Mouse (Mus musculus): Measurements from ENCODE around the gene Tubb5.

The Tubb5 gene

DNA sequence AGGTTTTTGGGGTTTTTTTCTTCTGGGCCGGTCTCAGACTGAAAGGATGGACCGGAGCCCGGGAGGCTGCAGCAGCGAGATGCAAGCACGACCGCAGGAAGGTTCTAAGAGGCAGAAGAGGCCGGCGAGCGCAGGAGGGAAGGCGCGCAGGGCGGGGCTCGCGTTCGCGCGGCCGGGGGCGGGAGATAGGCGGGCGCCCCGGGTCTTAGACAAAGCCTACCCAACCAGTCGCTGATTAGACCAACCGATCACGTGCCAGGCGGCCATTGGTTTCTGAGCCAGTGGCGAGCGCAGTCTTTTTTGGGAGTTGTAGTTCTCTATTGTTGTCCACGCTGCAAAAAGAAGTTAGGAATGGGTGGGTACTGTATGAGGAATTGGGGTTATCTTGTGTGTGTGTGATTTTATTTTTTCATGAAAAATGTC is at the start of gene Tubb5:
Gene Tubb5 (minus strand): TSS at position 185 of the 423 bp plus-strand sequence.
- peak; percentile 97 for DNase-seq

DNA sequence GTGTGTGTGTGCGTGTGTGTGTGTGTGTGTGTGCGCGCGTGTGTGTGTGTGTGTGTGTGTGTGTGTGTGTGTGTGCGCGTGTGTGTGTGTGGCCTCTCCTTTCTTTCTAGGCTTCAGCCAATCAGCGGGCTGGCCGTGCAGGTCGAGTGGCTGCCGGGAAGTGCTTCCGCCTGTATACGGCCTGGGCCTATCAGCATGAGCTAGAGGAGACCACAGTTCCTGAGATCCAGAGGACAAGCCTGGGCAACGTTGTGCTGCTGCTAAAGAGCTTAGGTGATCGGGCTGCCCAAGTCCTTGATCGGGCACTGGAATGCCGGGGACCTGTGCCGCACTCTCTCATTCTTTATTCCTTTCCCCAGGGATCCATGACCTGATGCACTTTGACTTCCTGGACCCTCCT is 49.6 kb upstream of the Tubb5 start:
- no peak for DNase-seq

DNA sequence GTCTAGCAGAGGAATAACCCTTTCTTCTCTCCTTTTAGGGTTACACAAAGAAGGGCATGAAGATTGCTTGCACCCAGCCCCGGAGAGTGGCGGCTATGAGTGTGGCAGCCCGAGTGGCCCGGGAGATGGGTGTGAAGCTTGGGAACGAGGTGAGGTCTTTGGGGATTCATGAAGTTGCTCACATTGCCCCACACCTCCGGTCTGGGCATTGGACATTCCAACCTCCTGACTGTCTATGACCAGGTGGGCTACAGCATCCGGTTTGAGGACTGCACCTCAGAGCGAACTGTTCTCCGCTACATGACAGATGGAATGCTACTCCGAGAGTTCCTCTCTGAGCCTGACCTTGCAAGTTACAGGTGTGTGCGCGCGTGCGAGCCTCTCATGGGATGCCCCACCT is 45.7 kb upstream of the Tubb5 start:
- DNase-seq: no peak

DNA sequence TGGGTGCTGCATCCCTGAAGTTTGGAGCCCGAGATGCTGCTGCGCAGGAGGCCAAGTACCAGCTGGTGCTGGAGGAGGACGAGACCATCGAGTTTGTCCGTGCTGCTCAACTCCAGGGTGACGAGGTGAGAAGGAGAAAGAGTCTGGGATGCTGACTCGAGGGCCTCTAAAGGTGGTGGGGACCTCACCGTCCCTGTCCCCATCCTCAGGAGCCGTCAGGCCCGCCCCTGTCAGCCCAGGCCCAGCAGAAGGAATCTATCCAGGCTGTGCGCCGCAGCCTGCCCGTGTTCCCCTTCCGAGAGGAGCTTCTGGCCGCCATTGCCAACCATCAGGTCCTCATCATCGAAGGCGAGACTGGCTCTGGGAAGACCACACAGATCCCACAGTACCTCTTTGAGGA is 44.8 kb upstream of the Tubb5 start:
- no peak for DNase-seq

DNA sequence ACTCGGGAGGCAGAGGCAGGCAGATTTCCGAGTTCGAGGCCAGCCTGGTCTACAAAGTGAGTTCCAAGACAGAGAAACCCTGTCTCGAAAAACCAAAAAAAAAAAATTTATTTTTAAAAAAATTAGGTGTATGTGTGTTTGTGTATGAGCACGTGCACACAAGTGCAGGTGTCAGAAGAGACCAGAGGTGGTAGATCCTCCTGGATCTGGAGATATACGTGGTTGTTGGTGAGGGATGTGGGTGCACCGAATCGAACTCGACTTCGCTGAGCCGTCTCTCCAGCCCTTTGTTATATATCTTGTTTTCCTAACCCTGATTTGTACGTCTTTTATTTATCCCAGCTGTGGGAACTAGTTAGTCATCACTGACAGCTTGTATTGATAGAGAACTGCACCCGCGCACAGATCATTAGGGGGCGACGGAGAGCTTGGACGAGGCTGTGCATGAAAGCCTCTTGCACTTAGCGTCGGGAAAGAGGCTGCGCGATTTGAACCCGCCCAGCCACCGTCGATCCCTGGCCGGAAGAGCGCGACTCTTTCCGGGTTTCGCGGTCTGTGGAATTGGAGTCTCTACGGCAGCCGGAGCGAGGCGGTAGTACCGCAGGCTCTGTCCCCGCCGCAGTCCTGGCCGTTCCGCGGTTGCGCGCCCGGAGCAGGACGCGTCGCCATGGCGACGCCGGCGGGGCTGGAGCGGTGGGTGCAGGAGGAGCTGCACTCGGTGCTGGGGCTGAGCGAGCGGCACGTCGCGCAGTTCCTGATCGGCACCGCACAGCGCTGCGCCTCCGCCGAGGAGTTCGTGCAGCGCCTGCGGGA is 41.3 kb upstream of the Tubb5 start, which contains the start of gene Dhx16:
Gene Dhx16 (plus strand): TSS at position 575 of the 813 bp plus-strand sequence.
- peak; percentile 95 for DNase-seq

DNA sequence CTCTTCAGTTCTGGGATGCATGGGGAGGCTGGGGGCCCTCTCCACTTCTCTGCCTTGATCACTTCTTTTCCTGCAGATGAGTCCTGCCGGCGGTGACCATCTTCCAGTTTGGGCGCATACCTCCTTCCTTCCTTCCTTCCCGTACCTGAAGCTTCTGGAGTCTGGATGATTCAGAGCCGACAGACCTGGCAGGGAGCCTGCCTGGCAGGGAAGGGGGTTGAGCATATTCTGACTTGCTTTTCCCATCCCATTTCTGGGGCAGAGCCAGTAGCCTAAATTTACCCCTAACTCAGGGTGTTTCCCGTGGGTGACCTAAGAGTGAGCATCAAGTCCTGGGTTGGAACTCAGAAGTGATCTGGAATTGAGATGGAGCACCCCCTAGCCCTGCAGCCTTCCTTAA is 36.6 kb upstream of the Tubb5 start:
- no peak for DNase-seq

DNA sequence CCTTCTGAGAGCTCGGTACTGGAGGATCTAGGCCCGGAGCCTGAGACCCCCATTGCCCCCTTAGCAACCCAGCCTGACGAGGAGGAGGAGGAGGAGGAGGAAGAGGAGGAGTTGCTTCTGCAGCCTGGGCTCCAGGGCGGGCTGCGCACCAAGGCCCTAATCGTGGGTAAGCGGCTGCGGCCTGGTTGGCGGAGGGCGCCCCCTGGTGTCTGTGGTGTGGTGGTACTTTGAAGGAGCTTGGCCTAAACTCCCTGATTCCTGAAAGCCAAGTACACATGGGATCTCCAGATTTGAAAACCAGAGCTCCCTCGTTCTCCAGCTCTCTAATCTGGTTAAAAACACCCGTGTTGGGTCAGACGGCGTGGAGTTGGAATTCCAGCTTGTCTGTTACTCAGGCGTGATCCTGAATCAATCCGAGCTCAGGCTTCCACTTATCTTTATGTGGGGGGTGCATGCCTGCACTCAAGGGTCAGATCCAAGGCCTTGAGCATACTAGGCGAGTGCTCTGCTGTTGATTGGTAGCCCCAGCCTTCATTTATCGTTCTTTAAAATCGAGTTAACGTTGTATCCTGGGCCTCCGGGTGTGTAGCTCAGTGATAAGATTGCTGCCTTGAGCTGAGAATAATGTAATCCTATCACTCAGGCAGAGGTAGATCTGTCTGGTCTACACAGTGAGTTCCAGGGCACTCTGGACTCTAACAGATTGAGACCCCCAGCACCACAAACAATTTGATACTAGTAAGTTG is 35.8 kb upstream of the Tubb5 start:
- DNase-seq: peak; percentile 89

DNA sequence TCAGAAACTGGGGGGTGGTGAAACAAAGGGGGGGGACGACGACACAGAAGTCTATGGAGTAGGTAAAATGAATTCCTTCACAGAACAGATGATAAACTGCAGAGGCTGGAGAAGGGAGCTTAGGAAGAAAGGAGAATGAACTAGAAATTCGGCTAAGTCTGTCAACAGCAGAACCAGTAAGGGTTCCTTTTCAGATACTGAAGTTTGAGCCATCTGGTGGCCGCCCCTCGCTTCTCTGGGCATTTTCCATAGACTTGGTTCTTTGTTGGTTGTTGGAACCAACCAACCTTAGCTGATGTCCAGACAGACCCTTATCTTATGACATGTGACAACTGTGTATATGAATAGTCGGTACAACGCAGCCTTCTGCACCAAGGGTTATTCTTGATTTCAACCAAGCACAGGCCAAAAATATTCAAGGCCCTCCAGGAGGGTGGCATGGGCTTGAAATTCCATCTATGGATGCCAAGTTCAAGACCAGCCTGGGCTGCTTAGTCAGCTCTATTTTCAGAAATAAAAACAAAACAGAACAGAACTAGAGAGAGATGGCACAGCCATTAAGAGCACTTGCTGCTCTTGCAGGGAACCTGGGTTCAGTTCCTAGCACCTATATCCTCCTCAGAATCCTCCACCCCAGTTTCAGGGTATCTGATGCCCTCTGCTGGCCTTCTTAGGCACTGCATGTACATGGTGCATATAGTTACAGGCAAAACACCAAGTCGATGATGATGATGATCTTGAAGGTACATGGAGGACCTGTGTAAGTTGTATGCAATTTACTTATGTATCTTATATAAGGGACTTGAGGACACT is 33.0 kb upstream of the Tubb5 start:
- no peak for DNase-seq

DNA sequence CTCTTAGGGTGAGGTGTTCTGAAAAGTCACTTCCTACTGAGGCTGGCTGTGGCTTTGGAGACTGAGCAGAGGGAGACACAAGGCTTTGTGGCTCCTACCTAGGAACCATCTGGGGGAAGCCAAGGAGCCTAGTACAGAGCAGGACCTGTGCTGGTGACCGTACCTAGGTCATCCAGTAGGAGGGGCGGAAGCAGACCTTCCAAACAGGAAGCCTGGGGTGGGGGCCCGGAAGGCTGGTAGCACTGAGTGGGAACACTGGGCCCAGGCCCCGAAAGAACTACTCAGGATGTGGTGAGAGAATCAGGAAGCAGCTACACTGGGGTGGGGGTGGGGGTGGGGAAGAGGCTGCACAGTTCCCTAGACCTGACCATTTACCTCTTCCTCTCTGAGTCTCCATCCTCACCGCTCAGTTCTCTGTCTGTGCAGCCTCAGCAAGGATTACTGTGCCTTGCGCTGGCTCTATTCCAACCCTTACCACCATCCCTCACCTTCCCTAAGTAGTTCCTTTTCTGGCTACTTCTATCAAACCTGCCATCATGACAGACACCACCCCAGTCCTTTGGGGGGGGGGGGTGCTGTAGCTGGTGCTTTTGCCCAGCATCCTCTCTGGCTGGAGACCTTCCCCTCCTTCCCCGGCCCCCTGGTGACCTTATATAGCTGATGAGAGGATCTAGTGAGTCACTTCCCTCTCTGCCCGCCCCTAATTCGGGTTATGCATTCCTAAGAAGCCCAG is 32.2 kb upstream of the Tubb5 start:
- DNase-seq: no peak

DNA sequence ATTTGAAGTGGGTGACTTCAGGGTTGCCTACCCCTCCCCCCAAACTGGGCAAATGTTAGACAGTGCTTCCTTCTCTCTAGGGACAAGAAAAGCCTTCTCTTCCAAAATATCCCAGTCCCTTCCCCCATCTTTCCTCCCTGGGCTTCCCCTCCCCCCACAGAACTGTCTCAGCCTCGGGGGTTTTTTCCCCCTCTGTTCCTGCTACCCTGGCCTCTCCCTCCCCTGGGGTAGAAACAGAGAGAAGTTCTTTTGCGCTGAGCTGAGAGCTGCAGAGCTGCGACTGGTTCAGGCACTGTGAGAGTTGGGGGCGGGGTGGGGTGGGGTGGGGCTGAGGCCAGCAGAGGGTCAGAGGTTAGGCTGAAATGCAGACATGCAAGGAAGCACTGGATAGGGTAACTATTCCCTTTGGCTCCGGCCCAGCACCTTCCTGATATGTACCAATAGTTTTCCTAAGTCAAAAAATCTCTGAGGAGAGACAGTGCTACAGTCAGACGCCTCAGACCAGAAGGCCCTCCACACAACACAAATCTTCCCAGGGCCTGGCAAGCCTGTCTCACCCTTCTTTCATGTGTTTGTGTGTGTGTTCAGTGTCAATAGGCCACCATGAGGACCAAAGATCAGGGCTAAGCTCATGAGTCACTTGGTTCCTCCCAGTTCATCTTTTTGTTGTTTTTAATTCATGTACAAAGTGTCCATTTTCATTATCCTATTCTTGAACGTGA is 31.4 kb upstream of the Tubb5 start:
- DNase-seq: no peak

DNA sequence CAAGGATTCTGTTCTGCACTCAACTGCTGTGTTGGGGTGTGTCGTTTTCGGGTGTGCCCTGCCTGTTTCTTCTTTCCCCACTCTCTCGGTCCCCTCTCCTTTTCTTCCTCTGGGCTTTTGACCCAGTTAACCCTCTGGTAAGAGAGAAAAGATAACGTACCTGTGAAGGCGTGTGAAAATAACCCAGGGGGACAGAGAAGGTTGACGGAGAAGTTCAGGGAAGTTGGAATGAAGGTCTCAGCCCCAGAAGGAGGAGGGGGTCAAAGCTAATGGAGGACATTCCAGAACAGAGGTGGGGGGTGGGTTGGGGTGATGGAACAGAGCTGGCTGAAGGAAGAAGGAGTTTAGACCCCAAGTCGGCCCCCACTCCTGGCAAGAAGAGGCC is 30.8 kb upstream of the Tubb5 start:
- DNase-seq: no peak

DNA sequence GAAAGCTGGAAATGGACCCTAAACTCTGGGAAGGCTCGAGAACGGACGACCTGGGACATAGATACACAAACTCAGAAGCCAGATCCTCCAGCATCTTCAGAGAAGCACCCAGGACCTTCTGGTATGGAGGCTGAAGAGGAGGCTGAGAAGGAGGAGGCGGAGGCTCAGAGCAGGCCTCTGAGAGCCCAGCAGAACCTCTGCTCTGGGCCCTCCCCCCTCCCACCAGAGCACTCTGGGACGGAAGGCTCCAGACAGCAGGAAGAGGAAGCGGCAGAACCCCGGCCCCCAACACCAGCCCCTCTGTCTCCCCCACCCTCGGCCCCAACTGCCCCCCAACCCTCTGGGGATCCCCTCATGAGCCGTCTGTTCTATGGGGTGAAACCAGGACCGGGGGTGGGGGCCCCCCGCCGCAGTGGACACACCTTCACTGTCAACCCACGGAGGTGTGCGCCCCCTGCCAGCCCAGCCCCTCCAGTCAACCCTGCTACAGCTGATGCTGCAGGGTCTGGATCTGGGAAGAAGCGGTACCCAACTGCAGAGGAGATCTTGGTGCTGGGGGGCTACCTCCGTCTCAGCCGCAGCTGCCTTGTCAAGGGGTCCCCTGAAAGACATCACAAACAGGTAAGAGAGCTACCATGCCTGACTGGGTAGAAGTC is 30.2 kb upstream of the Tubb5 start:
- DNase-seq: no peak

DNA sequence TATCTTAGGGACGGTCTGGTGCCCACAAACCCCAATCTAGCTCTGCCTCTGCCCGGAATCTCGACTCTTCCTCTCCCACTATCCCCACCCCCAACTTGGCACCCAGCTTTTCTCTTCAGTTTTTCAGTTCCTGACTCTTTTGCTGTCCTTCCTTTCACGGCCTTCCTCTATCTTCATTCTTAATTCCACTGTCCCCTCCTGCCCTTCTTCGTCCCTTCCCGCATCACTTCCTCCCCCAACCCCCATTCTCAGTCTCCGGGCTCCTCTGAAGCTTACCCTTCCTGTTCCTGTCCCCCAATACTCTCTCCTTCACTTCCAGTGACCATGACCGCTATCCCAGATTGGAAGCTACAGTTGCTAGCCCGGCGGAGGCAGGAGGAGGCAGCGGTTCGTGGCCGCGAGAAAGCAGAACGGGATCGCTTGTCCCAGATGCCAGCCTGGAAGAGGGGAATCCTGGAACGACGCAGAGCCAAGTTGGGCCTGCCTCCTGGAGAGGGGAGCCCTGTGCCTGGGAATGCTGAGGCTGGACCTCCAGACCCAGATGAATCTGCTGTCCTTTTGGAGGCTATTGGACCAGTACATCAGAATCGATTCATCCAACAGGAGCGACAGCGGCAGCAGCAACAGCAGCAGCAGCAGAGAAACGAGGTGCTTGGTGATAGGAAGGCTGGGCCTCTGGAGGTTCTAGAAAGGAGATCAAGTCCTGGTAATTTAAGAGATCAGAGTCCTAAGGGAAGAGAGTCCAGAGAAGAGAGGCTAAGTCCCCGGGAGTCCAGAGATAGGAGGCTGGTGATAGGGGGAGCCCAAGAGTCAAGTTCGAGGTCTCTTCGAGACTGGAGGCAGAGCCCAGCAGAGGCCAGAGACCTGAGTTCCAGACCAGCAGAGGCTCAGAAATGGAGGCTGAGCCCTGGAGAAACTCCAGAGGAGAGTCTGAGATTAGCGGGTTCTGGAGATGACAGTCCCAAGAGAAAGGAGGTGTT is 29.1 kb upstream of the Tubb5 start:
- no peak for DNase-seq

DNA sequence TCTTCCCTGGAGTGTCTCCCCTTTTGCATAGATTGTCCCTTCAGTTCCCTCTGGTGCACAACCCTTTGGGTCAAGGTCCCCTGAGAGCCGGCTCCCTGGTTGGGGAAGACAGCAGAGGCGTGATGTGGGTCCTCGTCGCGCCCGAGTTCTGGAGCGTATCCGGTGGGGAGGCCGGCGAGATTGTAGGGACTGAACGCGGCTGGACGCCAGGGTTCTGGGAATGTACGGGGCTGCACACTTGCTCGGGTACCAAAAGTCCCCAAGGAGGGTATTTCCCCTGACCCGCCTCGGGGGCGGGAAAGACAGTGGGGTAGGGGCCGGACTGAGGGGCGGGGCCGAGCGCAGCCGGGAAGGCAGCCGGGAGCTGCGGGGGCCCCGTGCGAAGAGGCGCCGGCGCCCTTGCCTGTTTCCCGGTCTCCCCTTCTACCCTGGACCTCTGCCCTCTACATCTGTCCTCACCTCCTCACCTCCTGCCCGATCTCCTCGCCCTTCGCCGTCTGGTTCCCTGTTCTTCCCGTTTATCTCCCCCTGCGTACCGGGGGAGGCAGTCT is 28.2 kb upstream of the Tubb5 start:
- no peak for DNase-seq

DNA sequence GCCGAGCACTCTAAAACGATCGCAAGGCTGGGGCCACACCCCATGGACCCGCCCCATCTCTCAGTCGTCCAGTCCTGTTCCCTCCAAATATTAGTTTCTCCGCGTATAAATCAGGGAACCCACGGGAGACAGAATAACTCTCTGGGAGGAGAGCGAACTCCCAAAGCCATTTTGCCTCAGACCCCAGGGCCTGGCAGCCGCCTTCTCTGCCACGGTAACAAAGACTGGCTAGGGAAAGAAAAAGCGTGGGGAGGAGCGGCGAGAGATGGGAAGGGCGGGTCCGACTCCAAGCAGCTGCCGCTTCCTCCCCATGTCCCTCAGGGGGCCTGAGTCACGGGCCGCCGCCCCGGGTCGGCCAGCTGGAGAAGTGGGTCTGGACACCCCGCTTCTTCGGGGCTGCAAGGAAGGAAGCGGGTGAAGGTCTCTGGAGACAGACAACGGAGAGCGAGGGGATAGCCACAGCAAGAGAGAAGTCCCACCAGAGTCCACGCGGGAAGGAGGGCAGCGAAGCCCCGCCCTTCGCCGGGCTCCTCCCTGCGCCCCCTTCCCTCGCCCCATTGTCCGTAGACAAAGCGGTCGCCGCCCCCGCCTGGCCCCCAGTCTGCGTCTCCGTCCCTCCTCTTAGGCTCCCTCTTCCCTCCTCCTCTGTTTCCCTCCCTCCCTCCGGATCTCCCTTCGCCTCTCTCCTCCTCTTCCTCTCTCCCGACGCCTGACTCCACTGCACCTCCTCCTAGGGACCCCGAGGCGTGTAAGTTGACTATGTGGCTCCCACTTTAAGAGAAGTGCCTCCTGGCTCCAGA is 27.6 kb upstream of the Tubb5 start, which contains the start of gene Ppp1r18:
Gene Ppp1r18 (plus strand): TSS at position 113 of the 800 bp plus-strand sequence.
- DNase-seq: no peak

DNA sequence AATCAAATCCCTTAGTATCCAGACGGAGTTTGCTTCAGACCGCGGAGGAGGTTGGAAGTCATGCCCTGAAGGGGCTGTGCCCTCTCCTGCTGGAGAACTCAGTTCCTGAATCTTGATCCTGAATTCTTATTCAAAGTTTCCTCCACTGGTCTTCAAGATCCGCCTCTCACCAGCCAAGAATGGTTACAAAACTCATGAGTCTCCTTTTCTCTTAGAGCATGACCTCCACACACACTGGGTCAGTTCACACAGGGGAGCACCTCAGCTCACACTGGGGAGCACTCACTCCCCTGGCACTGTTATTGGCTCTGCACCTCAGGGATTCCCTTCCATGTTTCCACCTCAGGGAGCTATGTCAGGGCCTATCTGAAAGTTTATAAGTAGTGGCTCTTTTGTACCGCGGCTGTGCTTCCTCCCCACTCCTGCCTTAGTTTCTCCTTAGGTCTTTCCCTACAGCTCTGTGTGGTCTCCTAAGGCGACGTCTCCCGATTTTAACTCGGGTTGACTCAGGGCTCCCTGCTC is 26.8 kb upstream of the Tubb5 start:
- DNase-seq: no peak

DNA sequence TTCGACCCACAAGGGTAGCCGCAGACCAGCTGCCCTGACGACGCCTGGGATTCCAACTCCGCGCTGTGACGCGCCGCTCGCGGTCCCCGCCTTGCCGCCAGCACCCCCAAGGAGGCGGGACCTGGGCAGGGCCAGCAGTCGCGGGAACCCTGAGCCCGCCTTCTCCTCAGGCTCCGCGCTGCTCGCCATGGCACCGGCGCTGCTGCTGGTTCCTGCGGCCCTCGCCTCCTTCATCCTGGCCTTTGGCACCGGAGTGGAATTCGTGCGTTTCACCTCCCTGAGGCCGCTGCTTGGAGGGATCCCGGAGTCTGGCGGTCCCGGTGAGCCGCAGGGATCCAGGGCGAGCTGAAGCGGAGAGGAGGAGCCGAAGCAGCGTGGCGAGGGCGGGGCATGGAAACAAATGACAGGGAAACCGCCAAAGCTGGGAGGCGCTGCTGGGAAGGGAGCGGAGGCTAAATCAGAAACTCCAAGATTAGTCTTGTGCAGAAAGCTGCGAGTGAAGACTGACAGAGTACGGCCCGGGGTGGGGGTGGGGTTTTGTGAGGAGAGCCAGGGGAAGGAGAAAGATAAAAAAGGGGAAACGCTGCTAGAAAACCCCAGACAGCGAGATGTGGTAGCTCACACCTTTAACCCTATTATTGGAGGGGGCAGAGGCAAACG is 23.2 kb upstream of the Tubb5 start, which contains the start of gene Nrm:
Gene Nrm (plus strand): TSS at position 121 of the 660 bp plus-strand sequence.
- DNase-seq: peak; percentile 87

DNA sequence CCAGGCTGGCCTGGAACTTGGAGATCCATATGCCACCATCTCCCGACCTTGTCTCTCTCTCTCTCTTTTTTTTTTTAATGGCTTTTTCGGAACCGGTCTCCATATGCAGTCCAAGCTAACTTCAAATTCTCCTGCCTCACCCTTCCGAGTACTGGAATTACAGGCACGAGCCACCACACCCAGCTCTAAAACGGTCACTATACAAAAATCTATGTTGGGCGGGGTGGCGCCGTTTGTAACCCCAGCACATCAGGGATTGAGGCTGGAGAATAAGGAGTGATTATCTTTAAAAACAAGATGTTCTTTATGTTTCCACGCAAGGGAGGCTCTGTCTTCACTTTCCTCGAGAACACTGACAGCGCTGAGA is 22.7 kb upstream of the Tubb5 start:
- no peak for DNase-seq
